Mouse (Mus musculus) neutrophil, adult 59 days (primary cell): ENCODE data around the gene Pigr. TPM values are rescaled to one million over a fixed set of nuclear protein-coding genes. Genes with fewer than 3 reads are reported as not detected.

ENCODE experiments used
- total RNA-seq, 2 experiments: library from RNA; stranded (reverse); gene quantifications; 1 replicate in 1 of 2; 2 replicates in 1 of 2; pipeline ENCODE4 v1.2.4; 2023

Pigr gene
- total RNA-seq, result not detected

DNA sequence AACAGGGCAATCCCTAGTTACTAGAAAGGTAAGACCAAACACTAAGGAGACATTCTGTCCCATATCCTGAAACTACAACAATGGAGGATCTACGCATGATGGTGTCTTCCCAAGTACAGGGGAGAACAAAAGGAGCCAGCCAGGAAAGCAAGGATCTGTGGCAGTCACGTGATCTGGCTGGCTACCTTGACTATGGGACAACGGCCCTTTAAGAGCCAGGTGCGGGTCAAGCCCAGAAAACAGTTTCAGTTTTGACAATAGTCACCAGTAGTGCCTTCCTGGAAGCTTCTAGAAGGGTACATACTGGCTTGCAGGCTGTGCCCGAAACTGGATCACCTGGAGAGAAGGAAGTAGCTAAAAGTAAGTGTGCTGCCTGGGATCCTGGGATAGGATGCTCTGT lies at the start of gene Pigr:
Gene Pigr (plus strand): TSS at position 237 of the 400 bp plus-strand sequence.

DNA sequence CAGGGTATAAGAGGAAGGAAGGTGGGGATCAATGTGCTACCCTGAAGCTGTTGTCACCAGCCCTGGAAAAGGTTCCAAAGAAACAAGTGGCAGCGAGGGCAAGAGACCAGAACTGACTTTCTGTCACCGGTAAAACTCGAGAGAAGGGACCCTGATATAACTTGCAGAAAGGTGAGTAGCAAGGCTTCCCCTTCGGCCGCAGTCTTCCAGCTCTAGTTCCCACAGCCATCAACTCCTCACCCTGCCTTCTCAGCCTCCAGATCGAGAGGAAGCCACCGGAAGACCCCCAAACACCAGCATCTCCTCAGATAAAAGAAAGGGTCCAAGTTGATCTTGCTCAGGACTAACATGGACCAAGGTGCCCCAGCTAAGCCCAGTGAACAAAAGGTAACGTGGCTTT lies 25.9 kb upstream of the Pigr start, which contains the start of gene Fcamr:
Gene Fcamr (plus strand): TSS at position 301 of the 400 bp plus-strand sequence.

GRCm38 (mm10) chr1:130865541-130866221 lies 39.2 kb downstream of the Pigr start, which contains the start of gene Fcmr:
Gene Fcmr, plus strand, starts transcription at chr1:130865669.

GRCm38 (mm10) chr1:130887354-130887753 lies 60.9 kb downstream of the Pigr start, which contains the start of gene Il24:
Gene Il24, minus strand, starts transcription at chr1:130887454.

Other genes with a start within 250 kb of the Pigr start
- gene Zp3r, start 197.1 kb upstream of the Pigr start, total RNA-seq, result not detected
- not detected for gene C4bp, start 165.1 kb upstream of the Pigr start, total RNA-seq
- not detected for gene Gm29427, start 110.9 kb upstream of the Pigr start, total RNA-seq
- 1 to 10 TPM; 9.0 to 9.2 TPM for gene Yod1, start 109.4 kb upstream of the Pigr start, total RNA-seq
- gene Pfkfb2, start 97.4 kb upstream of the Pigr start, total RNA-seq, result 10 to 100 TPM; 19.6 to 20.5 TPM
- under 1 TPM; 0.33 to 0.42 TPM for gene AA986860, start 94.7 kb upstream of the Pigr start, total RNA-seq
- not detected for gene Fcamr, start 25.8 kb upstream of the Pigr start, total RNA-seq
- gene Fcmr, start 39.0 kb downstream of the Pigr start, total RNA-seq, result 1 to 10 TPM; 3.4 to 5.2 TPM
- not detected for gene Il24, start 60.8 kb downstream of the Pigr start, total RNA-seq
- gene Il20, start 84.8 kb downstream of the Pigr start, total RNA-seq, result not detected
- gene Il19, start 113.4 kb downstream of the Pigr start, total RNA-seq, result not detected
- not detected for gene Il10, start 193.2 kb downstream of the Pigr start, total RNA-seq